Mouse (Mus musculus): ENCODE data around the gene Uhrf2.
"Not testable (repeated sequence)": the region's sequence is repeated elsewhere in the genome, so short reads cannot be mapped to it uniquely, and the experiment has no call there.

Uhrf2 gene

DNA sequence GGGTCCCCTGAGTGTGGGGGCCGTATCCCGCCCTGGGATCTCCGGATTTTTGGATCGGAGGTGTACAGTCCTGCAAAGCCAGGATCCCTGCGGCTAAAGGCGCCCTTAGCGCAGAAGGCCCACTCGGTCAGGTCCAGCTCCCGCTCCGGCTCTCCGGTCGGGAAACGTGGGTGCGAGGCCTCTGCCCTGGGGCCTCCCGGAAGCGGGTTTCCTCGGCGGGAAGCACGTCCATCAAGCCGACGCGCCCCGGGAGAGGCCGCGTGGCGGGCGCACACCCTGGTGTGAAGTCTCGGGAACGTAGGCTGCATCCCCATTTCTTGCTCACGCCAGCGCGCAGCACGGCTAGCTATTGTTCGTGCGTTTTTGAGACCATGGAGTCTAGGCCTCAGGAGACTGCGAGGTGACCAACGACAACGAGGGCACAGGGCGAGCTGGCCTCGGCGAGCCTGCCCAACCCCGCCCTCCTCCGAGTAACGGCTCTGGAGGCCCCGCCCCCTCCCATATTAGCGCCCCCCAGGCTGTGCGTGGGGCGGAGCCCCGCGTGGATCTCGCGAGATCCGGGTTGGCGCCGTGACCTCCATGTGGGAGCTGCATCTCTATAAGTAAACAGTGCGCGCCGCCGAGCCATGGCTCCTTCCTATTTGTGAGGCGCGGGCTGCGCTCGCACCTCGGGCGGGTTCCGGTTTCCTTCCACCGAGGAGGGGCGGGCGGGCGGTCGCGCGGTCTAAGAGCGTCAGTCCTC is at the start of gene Uhrf2:
TSS of gene Uhrf2 (plus strand) at position 620 of the 742 bp plus-strand sequence.
- DNase-seq = peak; percentile 92 to 94

DNA sequence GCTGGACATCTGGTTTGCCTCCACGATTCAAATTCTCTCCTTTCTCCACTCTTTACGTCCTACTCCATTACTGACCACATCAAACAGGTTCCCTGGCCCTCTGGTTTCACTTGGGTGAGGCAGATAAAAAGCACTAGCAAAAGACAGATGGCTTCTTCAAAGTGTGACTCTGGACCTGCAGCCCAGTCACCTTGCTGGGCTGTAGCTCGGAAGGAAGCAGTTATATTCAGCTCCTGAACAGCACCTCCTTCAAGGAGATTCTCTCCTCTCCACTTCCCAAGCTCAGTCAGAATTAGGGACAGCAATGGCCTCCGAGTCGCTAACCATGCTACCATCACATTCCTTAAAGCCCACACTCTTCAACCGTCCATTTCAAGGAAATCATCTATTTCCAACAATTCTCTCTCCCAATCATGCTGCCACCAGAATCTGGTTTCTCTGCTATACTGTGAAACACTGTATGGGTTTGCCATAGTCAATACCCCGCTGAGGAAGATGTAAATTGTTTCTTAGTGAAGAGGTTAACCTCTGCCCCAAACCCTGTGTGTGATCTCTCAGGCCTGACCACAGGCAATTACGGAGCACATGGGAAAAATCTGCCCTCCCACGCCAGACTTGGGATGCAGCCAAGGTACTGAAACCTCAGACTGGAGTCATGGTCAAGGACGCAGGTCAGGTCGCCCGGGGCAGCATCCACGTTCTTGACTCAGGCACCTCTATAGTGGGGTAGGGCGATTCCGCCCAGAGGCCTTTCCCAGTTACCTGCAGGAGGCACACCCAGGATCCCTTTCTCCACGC is 45.9 kb upstream of the Uhrf2 start:
- peak; percentile 91 to 94 for DNase-seq

DNA sequence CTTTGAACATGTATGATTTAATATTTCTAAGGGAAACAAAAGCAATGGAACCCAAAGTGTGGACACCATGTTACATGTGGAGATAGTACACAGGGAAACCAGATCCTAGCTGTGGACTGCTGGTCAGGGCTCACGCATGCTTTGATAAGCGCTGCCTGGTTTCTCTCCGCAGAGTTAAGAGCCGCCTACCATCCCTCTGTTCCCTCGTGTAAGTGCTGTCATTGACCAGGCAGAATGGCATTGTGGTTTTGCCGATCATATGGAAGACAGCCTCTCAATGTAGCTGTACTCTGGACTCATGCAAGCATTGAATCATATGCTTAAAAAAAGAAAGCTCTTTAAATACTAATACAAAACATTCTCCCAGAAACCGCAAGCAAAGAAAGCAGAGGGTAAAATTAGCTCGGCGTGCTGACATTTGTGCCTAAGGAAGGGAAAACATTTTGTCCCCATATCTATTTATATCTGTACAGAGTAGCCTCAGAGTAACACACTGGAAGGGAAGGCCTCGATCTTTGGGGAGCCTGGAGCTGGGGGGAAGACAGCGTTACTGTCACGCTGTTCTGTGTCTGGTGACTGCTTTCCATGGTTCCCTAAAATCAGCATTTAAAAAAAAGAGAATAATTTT is 43.7 kb upstream of the Uhrf2 start:
- DNase-seq = no peak

DNA sequence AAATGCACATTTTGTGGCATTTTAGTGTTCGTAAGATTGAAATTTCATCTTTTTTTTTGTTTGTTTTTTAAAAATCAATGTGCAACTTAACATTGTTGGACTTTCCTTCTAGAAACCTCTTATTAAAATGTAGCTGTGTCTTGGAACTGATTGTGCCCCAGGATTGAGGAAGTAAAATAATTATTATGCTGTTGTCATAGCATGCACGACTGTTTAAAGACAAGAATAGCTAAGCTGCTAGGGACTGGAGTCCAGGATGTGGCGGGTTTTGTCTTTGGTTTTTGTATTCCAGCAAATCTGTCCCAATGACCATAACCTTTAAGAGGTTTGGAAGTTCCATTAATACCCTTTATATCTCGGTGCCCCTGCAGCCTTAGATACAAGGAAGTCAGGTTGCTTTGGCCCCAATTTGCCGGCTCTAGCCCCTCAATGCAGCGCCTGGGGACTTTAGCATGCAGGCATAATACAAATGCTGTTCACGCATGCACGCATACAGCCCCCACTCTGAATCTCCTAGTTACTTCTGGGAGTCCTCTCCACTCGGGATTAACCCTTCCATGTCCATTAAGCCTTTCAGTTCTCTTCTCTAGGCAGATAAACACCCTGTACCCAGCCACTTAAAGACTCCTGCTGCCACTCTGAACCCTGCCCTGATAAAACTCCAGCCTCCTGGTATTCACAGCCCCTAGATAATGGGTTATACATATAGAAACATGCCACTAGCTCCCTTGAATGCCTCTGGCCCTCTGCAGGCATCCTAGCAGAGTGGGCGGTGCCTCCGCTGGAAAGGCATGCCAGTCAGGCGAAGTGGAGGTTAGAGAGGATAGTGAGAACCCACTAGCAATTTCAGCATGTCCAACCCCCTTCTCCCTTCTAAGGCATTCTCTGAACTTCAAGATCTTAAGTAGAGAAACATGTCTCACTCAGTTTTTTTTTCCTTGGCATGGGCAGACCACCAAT is 29.6 kb upstream of the Uhrf2 start:
- DNase-seq = no peak

DNA sequence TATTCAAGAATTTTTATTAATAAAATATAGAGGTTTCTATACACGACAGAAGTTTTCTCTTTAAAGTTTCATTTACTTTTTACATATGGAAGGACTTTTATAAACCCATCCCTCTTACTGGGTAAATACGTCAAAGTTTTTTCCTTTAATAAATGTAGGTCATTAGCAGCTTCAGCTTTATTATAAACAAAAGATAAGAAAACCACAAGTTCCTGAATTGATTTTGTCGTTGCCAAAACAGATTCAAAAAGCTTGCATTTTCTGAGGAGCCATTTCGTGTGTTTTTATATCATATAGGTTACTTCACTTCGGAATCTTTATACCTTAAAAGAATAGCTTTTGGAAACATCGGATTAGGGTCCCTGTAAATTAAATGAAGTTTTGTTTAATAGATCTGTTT is 28.8 kb upstream of the Uhrf2 start:
- DNase-seq = no peak

DNA sequence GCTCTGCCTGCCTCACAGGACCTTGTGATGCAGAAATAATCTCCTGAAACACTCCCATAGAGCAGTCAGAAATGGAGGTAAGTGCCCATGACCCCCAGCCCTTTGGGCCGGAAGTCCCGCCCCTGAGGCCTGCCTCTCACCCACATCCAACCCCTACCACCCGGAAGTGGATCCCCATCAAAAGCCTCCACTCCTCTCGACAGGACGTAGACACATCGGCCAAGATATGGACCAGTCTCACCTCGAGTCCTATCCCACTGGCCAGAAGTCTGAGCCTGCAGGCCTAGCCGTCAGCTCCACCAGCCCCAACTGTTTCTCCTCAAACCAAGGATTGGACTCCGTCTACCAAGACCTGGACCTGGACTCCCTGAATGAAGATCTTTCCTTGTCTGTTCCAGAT is 26.7 kb upstream of the Uhrf2 start, which contains the start of gene Trpd52l3:
TSS of gene Trpd52l3 (plus strand) at position 170 of the 400 bp plus-strand sequence.
- no peak for DNase-seq

DNA sequence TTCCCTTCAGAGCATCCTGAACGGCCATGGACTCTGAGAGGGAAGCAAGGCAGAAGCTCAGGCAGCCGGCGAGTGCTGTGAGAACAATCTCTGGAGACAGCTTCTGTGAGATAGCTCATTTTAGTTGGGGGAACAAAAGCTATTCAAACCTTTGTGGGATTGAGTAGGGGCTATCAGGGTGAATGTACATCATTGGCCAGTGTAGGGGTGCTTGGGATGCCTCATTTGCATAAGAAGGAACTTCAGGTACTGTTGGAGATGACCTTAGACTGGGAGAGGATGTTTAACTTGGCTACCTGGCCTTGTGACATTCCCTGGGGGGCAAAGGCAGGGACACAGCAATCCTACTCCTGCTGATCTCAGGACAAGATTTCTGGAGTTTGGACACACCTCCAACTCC is 23.9 kb upstream of the Uhrf2 start:
- DNase-seq = no peak

DNA sequence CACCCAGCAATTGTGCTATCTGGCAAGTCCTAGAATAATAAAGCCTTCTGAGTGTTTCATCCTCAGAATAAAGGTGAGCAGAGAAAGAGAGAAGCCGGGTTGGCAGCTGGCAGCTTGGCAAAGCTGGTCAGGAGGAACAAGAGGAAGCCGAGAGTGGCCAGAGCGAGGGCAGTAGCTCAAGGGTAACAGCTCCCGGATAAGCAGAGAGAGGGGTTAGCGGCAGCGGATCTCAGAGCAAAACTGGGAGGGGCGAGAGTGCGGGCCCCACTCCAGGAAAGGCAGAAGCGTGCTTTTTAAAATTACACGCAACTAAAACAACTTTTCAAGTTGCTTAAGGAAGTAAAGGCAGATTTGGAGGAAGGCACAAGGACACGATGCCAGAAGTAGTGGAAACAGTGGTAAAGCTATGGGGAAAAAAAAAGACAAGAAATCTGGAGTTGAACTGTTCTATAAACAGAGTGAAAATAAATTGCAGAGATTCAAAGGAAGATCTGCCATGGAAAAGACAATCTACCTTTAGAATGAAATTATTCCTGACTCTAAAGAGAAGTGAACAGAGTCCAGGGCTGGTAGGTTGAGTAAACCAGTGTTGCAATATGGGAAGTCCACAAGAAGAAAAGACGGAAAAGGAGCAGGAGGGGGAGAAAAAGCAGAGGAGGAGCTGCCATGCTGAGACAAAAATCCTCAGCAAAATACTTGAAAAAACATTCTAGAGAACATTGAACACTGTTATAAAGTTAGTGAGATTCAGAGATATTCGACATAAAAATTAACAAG is 19.6 kb upstream of the Uhrf2 start:
- DNase-seq = no peak

DNA sequence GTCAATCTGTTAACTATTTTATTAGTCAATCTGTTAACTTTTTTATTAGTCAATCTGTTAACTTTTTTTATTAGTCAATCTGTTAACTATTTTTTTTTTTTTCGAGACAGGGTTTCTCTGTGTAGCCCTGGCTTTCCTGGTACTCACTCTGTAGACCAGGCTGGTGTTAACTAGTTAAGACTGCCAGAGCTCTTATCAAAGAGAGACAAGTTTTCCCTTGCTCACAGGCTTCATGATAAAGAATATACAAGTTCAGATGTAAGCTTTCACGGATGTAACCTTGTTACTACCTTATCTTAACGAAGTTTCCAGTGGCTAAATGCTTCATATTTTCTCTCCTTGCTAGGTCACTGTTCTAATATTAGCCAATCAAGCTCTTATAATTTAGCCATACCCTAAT is 16.0 kb upstream of the Uhrf2 start:
- DNase-seq = no peak

DNA sequence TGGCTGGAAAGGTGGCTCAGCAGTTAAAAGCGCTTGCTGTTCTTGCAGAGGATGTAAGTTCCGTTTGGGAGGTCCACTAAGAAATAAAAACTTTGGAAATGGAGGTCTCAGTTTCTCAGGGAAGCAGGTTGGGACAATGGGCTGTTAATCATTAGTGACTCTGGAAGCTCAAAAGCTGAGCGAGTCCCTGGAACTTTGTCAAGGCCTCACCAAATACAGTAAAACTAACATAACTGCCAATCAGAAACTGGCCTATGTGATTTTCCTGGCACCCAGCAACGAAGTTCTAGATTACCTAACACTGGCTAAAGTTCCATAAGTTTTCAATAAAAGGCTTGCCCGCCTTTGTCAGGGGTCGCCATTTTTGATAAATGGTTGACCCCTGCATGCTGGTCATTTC is 14.2 kb upstream of the Uhrf2 start:
- peak; percentile 40 to 46 for DNase-seq

DNA sequence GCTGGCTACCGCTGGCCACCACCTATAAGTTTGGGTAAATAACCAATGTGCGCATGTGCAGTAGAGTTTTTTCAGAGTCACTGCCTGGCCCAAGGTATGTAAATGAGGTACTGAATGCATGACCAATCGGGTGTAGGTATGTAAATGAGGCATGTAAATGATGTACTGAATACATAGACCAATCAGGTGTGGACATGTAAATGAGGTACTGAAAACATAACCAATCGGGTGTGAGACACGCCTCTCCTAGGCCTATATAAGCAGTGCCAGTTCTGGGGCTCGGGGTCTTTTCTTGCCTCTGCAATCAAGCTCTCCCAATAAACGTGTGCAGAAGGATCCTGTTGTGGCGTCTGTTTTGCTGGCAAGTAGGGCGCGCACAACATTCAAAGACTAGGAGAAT is 6.9 kb upstream of the Uhrf2 start:
- DNase-seq = not testable (repeated sequence)

DNA sequence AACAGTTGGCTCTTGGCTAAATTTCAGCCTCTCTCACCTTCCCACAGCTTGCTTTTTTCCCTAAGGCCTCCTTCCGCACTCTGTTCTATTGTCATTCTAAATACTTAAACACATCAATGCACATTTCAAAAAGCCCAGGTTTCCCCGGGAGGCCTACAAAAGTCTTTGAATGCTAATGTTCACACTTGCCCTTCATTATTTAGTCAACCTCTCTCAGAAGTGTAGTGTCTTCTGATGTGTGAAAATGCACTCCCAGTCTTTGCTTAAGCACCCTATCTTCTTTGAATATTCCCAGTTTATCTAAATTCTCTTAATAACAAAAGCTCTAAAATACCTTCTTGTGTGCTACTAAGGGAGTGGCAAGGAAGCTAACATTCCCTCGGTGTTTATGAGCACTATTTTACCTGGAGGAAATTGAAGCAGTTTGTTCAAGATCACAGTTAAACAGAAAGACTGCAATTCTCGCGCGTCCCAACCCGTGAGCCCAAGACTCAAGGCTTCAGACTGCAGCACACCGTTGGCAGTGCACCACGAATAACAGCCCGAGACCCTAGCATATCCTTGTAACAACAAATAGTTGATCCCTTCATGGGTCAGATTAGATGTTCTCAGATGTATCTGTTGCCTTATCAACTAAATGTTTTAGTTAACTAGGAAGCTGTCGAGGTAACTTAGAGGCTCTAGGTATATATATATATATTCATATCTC is 1.2 kb upstream of the Uhrf2 start:
- DNase-seq = no peak

DNA sequence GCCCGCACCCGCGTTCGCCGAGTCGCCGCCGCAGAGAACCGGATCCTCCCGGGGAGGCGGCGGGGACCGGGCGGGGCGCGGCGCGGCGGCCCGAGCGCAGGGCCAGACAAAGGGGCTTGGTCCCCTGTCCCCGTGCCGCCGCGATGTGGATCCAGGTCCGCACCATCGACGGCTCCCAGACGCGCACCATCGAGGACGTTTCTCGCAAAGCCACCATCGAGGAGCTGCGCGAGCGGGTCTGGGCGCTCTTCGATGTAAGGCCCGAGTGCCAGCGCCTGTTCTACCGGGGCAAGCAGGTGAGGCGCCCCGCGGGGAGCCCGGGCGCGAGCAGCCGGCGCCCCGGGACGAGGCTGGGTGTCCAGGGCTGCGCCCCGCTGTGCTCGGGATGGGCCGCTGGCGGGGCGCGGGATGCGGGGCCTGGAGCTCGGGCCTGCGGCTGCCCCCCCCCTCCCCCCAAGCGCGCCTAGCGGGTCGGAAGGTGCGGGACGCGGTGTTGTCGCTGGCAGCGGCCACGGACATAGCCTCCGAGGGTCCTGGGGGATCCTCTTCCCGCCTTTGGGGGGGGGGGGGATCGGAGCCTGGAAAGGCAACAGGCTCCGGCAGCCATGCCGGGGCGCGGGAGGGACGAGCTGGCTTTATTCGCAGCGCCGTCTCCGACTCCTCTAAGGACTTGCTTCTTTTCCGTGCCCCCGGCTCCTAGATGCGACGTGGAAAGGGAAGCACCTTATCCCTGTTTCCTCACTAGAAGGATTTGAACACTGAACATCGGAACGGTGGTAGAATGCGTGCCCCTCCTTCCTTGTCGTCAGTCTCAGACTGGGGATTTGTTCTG is 539 bp downstream of the Uhrf2 start:
- DNase-seq = no peak

DNA sequence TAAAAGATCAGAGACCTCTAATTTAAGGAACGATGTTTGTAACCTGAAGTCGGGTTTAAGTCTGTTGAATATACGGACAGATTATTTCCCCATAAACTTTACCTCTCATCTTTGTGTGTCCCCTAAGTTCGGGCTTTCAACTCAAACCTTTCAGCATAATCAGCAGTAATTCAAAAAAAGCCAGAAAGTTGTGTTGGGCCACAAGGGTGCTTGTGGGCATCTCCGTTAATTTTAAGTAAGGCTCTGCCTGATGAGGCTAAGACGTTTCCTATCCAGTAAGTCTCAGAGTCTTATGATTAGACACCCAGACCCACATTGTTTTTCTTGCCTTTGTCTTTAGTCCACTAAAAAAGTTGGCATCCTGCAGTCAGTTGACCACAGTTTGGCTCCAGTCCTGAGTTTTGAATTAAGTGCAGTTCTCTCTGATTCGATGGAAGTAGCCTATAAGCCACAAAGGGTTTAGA is 1.2 kb downstream of the Uhrf2 start:
- peak in 1 of 2 experiments; percentile 13 for DNase-seq

DNA sequence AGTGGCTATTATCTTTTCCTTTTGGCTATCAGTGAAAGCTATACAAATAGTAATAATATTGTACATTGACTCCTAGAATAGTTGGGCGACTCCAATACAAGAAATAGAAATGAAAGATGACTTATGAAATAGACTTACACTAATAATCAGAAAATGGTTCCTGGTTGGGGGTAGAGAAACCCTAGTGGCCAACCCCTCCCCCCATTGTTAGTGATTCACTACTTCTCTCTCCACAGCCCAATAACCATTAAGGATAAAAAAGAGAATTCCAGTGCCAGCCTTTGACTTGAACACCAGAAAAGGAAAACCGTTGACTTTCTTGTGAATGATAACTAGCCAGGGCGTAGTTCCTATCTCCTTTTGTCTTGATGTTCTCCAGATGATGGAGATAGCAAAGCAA is 1.9 kb downstream of the Uhrf2 start:
- DNase-seq = no peak

DNA sequence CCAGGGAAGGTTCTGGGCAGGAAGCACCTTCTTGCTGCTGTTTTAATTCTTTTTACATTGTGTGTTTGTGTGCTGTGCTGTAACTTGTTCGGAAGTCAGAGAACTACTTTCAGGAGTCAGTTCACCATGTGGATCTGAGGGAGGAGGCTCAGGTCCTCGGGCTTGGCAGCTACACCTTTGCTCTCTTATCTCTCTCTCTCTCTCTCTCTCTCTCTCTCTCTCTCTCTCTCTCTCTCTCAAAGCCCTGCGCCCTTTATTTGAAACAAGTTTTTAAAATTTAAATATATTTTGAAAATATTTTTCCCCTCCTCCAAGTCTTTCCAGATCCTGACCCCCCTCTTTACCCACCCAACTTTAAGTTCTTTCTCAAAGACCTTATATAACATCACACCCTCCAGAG is 5.0 kb downstream of the Uhrf2 start:
- DNase-seq = no peak

DNA sequence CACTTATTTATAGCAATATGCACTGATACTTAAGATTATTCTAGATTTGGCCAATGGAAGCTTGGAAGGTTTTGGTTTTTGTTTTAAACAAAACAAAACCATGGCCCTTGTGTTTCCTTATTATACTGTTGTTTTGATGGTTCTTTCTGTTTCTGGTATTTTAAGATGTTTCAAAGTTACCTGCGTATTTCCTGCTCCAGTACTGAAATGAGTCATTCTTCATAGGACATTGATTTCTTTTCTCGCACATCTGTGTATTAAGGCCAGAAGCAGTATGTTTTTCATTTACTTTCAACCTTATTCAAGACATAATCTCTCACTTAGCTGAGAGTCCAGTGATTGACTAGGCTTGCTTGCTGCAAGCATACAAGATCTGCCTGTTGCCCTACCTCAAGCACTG is 13.4 kb downstream of the Uhrf2 start:
- no peak for DNase-seq

DNA sequence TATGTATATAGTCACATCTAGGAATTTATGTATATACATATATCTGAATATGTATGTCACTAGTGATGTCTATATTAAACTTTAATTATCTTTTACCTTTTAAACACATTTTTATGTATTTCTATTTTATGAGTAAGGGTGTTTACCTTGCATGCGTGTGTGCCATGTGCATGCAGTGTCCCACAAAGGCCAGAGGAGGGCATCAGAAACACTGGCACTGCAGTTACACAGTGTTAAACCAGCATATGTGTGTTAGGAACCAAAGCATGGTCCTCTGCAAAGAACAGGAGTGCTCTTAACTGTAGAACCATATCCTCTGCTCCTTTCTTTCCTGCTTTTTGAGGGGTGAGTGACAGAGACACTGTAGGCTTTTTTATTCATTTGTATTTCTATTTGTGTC is 14.3 kb downstream of the Uhrf2 start:
- DNase-seq = no peak

DNA sequence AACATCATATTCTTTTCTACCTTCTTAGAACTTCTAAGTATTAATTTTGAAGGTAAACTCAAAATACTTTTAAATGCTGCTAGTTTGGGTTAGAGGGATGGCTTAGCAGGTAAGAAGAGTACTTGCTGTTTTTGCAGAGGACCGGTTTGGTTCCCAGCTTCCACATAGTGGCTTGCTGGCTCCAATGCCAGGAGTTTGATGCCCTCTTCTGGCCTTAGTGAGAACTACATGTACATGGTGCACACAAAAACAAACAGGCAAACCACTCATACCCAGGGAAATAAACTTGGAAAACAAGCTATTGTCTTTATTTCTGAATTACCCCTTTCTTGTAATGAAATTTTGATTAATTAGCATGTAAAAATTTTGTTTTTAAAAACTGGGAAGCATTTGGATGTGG is 15.5 kb downstream of the Uhrf2 start:
- DNase-seq = no peak

DNA sequence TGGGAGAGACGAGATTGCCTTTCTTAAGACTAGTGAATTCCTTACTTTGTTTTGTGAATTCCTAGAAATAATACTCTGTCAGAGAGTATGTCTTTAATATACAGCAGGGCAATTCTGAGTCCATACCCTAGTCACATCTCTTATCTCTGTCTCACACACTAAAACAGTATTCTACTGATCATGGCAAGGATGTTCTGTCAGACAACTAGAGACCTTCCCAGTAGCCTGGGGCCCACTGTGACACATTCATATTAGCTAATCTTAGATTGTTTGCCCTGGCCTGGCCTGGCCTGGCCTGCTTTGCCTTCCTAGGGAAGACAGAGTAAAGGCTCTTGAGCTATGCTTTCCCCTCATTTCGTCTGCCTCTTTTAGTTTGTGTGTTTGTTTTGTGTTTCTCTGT is 20.3 kb downstream of the Uhrf2 start:
- no peak for DNase-seq

All from kidney, adult 8-10 months (tissue).